Mouse (Mus musculus) hindbrain, embryonic 11.5 days (tissue): ENCODE data around the gene Slc38a6. TPM values are rescaled to one million over a fixed set of nuclear protein-coding genes. Genes with fewer than 3 reads are reported as not detected.

Source experiments
- ATAC-seq: fragments of 200-750 bp; cut with Nextera tagmentation; 2 replicates; pipeline ENCODE4 v1.8.0; 2017; ENCODE audit warnings: mild to moderate bottlenecking, moderate TSS enrichment, moderate library complexity; ENCODE audit not compliant: low FRiP score
- DNase-seq: peaks from one replicate; pipeline ENCODE4 v3.0.0-alpha.2; 2015; ENCODE audit warnings: low spot score
- H3K27ac ChIP-seq: fragments of 300-500 bp; sonication (generic); 2 replicates; pipeline ENCODE4 v1.5.1; 2014; ENCODE audit warnings: mild to moderate bottlenecking, low read depth, low read length
- H3K27me3 ChIP-seq: fragments of 300-500 bp; sonication (generic); 2 replicates; pipeline ENCODE4 v1.6.1; 2014; ENCODE audit warnings: mild to moderate bottlenecking, low read length, moderate library complexity, mixed read lengths; ENCODE audit not compliant: control insufficient read depth, insufficient read depth
- H3K36me3 ChIP-seq: fragments of 300-500 bp; sonication (generic); 2 replicates; pipeline ENCODE4 v1.6.1; 2014; ENCODE audit warnings: mild to moderate bottlenecking, low read length, moderate library complexity, mixed read lengths; ENCODE audit not compliant: control insufficient read depth, insufficient read depth
- H3K4me1 ChIP-seq: fragments of 300-500 bp; sonication (generic); replicated peaks from 2 replicates; pipeline ENCODE4 v1.6.1; 2014; ENCODE audit warnings: low read length, mixed read lengths; ENCODE audit not compliant: control insufficient read depth, insufficient read depth
- H3K4me2 ChIP-seq: fragments of 300-500 bp; sonication (generic); replicated peaks from 2 replicates; pipeline ENCODE4 v1.6.1; 2014; ENCODE audit warnings: mild to moderate bottlenecking, low read depth, low read length
- H3K4me3 ChIP-seq: fragments of 300-500 bp; sonication (generic); 2 replicates; pipeline ENCODE4 v1.5.1; 2014; ENCODE audit warnings: low read depth, low read length
- H3K9ac ChIP-seq: fragments of 300-500 bp; sonication (generic); 2 replicates; pipeline ENCODE4 v1.6.1; 2014; ENCODE audit warnings: low read depth, low read length
- H3K9me3 ChIP-seq: fragments of 300-500 bp; sonication (generic); 2 replicates; pipeline ENCODE4 v1.6.1; 2016; ENCODE audit warnings: low read length; ENCODE audit not compliant: control insufficient read depth
- WGBS: fragments of 180-500 bp; shearing (Covaris S2); extraction: QIAGEN DNeasy Blood & Tissue Kit; methylation state at CpG from one replicate; pipeline ENCODE4 v1.1.7; 2014; 5-methylcytosine and 5-hydroxymethylcytosine counted together
- polyA plus RNA-seq: library from polyadenylated mRNA; unstranded; fragments of >200 nt; fragmentation: Nextera tagmentation; extraction: Ambion mirVana; gene quantifications from 2 replicates; pipeline ENCODE4 v1.2.1, GENCODE M21; 2014

The Slc38a6 gene
- polyA plus RNA-seq, 1 experiment from 2014 or later, result 16.8 TPM

DNA sequence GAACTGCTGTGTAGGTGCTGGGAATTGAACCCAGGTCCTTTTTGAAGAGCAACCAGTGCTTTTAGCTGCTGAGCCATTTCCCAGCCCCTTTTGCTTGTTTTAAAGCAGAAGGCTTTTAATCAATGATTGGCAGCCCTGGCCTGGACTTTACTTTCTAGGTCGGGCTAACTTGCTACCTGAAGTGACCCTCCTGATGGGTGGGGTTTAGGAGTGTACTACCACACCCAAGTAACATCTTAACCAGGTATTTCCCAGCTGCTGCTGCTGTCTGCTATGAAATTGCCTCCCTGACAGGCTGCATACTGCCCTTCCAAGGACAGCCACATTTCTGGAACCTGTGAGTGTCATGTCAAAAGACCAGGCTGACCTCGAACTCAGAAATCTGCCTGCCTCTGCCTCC lies 14.0 kb downstream of the Slc38a6 start:
- 93% methylated on average over 2 of the region's 2 CpGs for WGBS
- DNase-seq (no peak), ATAC-seq (no peak)
- Histone ChIP-seq H3K27ac (no peak overlapping the region), H3K9ac (no peak overlapping the region), H3K36me3 (no peaks in the 10 kb centered on the region), H3K4me3 (no peak overlapping the region), H3K4me2 (no peak overlapping the region), H3K27me3 (no peaks in the 10 kb centered on the region), H3K4me1 (no peaks in the 10 kb centered on the region), H3K9me3 (no peaks in the 10 kb centered on the region)

DNA sequence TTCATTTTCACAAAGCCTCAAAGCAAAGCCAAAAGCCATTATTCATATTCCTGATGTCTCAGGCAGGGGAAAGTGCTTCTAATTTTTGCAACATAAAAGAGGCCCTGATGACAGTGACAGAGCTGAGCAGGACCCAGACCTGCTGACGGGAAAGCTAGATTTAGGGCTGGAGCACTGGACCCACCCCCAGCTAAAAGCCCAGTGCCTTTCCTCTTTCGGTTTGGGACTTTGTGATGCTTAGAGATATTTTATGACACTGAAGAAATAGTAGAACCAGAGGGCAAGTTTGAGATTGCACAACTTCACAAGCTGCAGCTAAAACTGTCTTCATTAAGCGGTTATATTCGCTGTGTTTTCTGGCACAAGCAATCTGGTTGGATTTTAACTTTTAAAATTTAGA lies 18.1 kb downstream of the Slc38a6 start:
- no peak overlapping the region for H3K27ac ChIP-seq
- H3K4me2 ChIP-seq, result no peak overlapping the region
- H3K4me3 ChIP-seq, result no peak overlapping the region
- H3K9ac ChIP-seq, result no peak overlapping the region
- ATAC-seq (no peak), DNase-seq (no peak)
- H3K36me3 ChIP-seq, result no peaks in the 10 kb centered on the region
- WGBS, result 85% methylated on average over 4 of the region's 4 CpGs
- H3K27me3 ChIP-seq, result no peaks in the 10 kb centered on the region
- no peaks in the 10 kb centered on the region for H3K4me1 ChIP-seq
- H3K9me3 ChIP-seq, result no peaks in the 10 kb centered on the region

DNA sequence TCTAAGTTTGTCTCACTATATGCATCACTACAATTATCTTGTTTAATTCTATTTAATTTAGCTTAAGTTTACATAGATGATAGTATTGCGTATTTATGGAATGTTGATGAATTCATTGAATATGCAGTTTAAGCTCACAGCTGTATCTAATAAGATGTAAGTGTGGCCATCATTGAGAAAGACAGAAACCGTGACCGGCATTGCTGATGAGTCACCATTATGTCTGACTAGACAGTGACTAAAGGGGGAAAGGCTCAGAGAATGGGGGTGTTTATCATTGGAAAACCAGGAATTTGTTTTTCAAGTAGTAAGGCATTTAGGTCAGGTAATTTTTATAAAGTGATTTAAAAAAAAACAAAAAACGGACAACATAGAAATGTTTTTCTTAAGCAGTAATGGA lies 21.2 kb downstream of the Slc38a6 start:
- H3K9me3 ChIP-seq, result no peaks in the 10 kb centered on the region
- H3K9ac ChIP-seq, result no peak overlapping the region
- 91% methylated on average over 4 of the region's 4 CpGs for WGBS
- H3K27ac ChIP-seq, result no peak overlapping the region
- no peak overlapping the region for H3K4me2 ChIP-seq
- DNase-seq (no peak), ATAC-seq (no peak)
- H3K36me3 ChIP-seq, result no peaks in the 10 kb centered on the region
- no peaks in the 10 kb centered on the region for H3K4me1 ChIP-seq
- no peaks in the 10 kb centered on the region for H3K27me3 ChIP-seq
- H3K4me3 ChIP-seq, result no peak overlapping the region

DNA sequence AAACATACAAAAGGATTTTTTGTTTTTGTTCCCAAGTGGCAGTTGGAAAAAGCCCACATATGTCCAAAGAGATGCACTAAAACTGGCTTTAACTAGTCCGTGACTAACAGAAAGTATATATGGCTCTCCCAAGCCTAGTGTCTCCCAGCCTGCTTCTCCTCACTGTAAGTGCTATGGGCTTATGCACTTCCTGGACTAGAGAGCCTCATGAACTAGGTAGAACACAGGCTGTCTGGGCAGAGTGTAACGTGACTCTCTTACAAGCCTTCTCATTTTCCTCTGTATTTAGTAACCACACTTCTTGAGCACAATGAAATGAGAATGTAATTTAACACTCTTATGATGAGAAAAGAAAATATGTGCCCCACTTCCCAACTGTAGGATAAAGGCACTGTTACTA lies 22.1 kb downstream of the Slc38a6 start:
- Histone ChIP-seq H3K36me3 (no peaks in the 10 kb centered on the region), H3K27me3 (no peaks in the 10 kb centered on the region), H3K9me3 (no peaks in the 10 kb centered on the region), H3K4me1 (no peaks in the 10 kb centered on the region), H3K27ac (no peak overlapping the region), H3K9ac (no peak overlapping the region), H3K4me2 (no peak overlapping the region), H3K4me3 (no peak overlapping the region)
- DNase-seq, result no peak
- ATAC-seq, result no peak
- 80% methylated on average over 2 of the region's 2 CpGs for WGBS

DNA sequence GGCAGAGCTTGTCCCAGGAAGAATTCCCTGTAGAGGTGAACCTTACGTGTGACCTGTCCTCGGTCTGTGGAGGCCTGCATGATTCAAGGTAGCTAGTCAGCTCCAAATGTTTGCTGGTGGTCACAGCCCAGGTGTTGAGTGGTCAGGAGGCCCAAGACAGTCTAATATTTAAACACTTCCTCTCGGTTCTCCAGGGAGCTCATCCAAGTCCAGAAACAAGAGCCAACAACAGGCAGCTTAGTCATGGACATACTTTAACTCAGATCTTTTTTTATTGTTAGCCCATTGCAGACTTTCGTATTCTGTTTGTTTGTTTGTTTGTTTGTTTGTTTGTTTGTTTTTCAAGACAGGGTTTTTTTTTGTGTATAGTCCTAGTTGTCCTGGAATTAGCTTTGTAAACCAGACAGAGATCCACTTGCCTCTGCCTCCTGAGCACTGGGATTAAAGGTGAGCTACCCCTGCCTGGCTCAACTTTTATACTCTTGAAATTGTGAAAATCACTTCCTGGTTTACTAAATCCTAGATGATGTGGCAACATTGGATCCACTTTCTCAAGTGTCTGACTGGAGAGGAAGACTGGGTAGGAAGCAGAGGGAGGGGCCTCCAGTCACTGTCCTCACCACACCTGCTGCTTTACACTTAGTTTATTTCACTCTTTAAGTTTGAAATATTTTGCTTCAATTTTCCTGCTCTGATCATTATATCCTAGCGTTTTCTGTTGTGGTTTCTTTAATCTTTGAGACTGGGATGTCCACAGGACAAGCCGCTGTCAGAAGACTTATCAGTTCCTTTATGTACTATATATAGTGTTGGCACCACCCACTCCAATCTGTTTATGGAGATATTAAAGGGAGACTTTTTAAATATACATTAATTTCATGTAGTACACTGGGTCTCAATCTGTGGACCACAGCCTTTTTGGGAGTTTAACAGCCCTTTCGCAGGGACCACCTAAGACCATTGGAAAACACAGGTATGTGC lies 31.4 kb downstream of the Slc38a6 start:
- Histone ChIP-seq H3K4me2 (no peak overlapping the region), H3K4me3 (no peak overlapping the region), H3K9ac (no peak overlapping the region), H3K4me1 (no peaks in the 10 kb centered on the region), H3K27me3 (no peaks in the 10 kb centered on the region), H3K9me3 (no peaks in the 10 kb centered on the region), H3K27ac (no peak overlapping the region), H3K36me3 (no peaks in the 10 kb centered on the region)
- no peak for ATAC-seq
- 94% methylated on average over 7 of the region's 7 CpGs for WGBS
- DNase-seq, result no peak

DNA sequence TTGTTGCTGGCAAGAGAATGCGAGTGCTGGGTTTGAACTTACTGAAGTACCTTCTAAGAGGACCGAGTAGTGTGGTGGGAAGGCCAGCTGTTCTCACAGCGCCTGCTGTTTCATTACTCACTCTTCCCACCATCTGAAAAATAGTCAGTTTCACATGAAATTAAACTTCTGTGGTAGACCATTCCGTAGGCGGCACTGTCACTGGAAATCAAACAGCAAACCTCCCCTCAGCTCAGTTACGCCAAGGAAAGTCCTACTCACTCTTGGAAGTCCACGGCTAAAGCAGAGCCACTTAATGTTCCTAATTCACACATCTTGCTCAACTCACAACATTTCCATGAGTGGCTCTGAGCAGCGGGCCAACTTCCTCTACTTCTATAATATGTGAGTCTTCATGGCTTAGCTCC lies 37.6 kb downstream of the Slc38a6 start:
- Histone ChIP-seq H3K9me3 (no peaks in the 10 kb centered on the region), H3K4me3 (no peak overlapping the region), H3K4me2 (no peak overlapping the region), H3K27me3 (no peaks in the 10 kb centered on the region), H3K9ac (no peak overlapping the region), H3K27ac (no peak overlapping the region), H3K4me1 (no peaks in the 10 kb centered on the region), H3K36me3 (no peaks in the 10 kb centered on the region)
- DNase-seq (no peak), ATAC-seq (no peak)
- 93% methylated on average over 8 of the region's 8 CpGs for WGBS

DNA sequence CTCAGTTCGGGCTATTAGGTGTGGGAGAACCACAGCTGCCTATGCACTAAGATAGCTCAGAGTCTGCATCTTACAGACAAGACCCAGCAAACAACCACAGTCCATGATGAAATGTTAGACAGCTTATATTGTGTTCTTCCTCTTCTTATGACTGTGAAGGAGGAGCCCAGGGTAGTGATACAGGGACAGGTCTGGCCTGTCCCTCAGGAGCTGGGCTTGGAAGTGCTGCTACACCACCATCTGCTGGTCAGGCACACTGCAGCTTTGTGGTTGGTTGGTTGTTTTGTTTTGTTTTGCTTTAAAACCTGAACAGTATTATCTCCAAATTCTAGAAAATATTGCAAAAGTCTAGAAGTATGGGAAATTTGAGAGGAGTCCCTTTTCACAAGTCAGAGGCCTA lies 38.2 kb downstream of the Slc38a6 start:
- no peak overlapping the region for H3K9ac ChIP-seq
- no peaks in the 10 kb centered on the region for H3K4me1 ChIP-seq
- WGBS, result 100% methylated on average over 1 of the region's 1 CpGs
- H3K36me3 ChIP-seq, result no peaks in the 10 kb centered on the region
- H3K4me3 ChIP-seq, result no peak overlapping the region
- no peak for DNase-seq
- H3K27ac ChIP-seq, result no peak overlapping the region
- no peaks in the 10 kb centered on the region for H3K9me3 ChIP-seq
- H3K4me2 ChIP-seq, result no peak overlapping the region
- no peaks in the 10 kb centered on the region for H3K27me3 ChIP-seq
- ATAC-seq, result no peak

DNA sequence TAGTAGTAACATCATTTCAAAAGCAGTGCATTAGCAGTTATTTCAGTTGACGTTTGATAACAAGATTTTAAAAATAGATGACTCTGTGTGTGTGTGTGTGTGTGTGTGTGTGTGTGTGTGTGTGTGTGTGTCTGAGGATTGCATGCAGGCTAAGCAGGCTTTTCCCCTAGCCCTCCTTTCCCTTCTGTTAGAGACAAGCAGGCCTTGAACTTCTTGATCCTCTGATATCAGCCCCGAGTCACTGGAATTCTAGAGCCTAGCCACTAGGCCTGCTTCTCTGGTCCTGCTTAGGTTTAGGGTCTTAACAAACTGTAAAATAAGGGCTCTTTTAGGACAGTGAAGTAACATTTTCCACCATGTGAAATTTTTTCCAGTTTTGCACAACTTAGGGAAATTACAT lies 38.6 kb downstream of the Slc38a6 start:
- Histone ChIP-seq H3K4me1 (no peaks in the 10 kb centered on the region), H3K27me3 (no peaks in the 10 kb centered on the region), H3K9ac (no peak overlapping the region), H3K36me3 (no peaks in the 10 kb centered on the region), H3K9me3 (no peaks in the 10 kb centered on the region), H3K4me3 (no peak overlapping the region), H3K4me2 (no peak overlapping the region), H3K27ac (no peak overlapping the region)
- ATAC-seq, result no peak
- WGBS, result 58% methylated on average over 2 of the region's 2 CpGs
- no peak for DNase-seq

DNA sequence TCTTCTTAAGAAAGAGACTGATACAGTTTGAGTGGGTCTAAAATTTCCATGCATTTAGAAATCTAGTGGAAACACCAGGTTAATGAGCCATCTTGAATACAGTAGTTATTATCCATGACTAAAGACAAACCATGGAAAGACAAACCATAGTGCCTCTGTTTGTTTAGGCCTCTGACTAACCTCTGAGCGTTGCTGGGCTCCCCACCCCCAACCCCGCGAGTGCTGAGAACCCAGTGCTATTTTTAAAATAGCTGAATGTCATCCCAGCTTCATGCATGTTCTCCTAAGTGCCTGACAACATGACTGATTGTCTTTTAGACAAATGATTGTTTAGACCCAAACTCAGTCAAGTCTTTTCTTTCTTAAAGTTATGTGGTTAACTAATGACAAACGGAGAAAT lies 39.0 kb downstream of the Slc38a6 start:
- 30% methylated on average over 4 of the region's 4 CpGs for WGBS
- DNase-seq, result no peak
- H3K9ac ChIP-seq, result no peak overlapping the region
- H3K9me3 ChIP-seq, result no peaks in the 10 kb centered on the region
- H3K36me3 ChIP-seq, result no peaks in the 10 kb centered on the region
- H3K4me2 ChIP-seq, result no peak overlapping the region
- no peak overlapping the region for H3K4me3 ChIP-seq
- no peaks in the 10 kb centered on the region for H3K4me1 ChIP-seq
- no peak overlapping the region for H3K27ac ChIP-seq
- H3K27me3 ChIP-seq, result no peaks in the 10 kb centered on the region
- no peak for ATAC-seq
